ENCODE assay signal across 21 mouse cellular contexts in genomic region chr2:133456785-133457184, GRCm38 (mm10).
"Had no signal": no experiment of that assay in that cellular context is flagged by ENCODE, and none has a peak within 500 bp of the region (broad histone marks: within the 10 kb centered on the region; RNA-seq: fewer than 3 reads in every experiment).

No protein-coding gene starts in this region.

- ATAC-seq: midbrain, embryonic 13.5 days; midbrain, embryonic 16.5 days had no signal

- H3K27ac ChIP-seq: liver, embryonic 14.5 days; midbrain, embryonic 13.5 days; neural tube, embryonic 13.5 days; neural tube, embryonic 15.5 days had no signal

- H3K9ac ChIP-seq: liver, embryonic 14.5 days; lung, embryonic 14.5 days; midbrain, embryonic 13.5 days; neural tube, embryonic 13.5 days; neural tube, embryonic 15.5 days; stomach, embryonic 15.5 days had no signal

- H3K9me3 ChIP-seq: megakaryocyte, embryonic 14.5 days; midbrain, embryonic 13.5 days; neural tube, embryonic 13.5 days; neural tube, embryonic 15.5 days; stomach, embryonic 15.5 days had no signal

- DNase-seq: lung, adult 18-20 months; lung, embryonic 14.5 days; lung, postnatal 10 days; lung, postnatal 4 days; retina, postnatal 1 day; right cerebral cortex, adult 18-20 months; right cerebral cortex, postnatal 25 days; right cerebral cortex, postnatal 4 days; spleen, adult 18-20 months; thymus, adult 2 months; thymus, postnatal 25 days; thymus, postnatal 4 days had no signal

- H3K4me3 ChIP-seq: megakaryocyte, embryonic 14.5 days; midbrain, embryonic 13.5 days; myocyte; neural tube, embryonic 13.5 days; neural tube, embryonic 15.5 days; stomach, embryonic 15.5 days had no signal

- H3K4me1 ChIP-seq: midbrain, embryonic 13.5 days; neural tube, embryonic 13.5 days; neural tube, embryonic 15.5 days; stomach, embryonic 15.5 days had no signal

- H3K36me3 ChIP-seq: midbrain, embryonic 13.5 days; neural tube, embryonic 13.5 days; neural tube, embryonic 15.5 days; stomach, embryonic 15.5 days had no signal

- H3K4me2 ChIP-seq: lung, embryonic 14.5 days; midbrain, embryonic 11.5 days; midbrain, embryonic 13.5 days; neural tube, embryonic 13.5 days; neural tube, embryonic 15.5 days; stomach, embryonic 15.5 days had no signal

- H3K27me3 ChIP-seq: megakaryocyte, embryonic 14.5 days; midbrain, embryonic 13.5 days; neural tube, embryonic 13.5 days; neural tube, embryonic 15.5 days; stomach, embryonic 15.5 days had no signal
